Mouse (Mus musculus) MEL (cell line): ENCODE measurements around the gene Ciz1. TPM values are rescaled to one million over a fixed set of nuclear protein-coding genes. Genes with fewer than 3 reads are reported as not detected.

Source experiments
- DNase-seq: peaks from one replicate; pipeline ENCODE4 v3.0.0; 2011; ENCODE audit warnings: low read depth, low spot score
- H3K27ac ChIP-seq: 2 replicates; pipeline ENCODE4 v1.5.1; 2012; ENCODE audit warnings: low read depth, mild to moderate bottlenecking, control low read depth, low read length, moderate library complexity; ENCODE audit not compliant: control insufficient read depth
- H3K27me3 ChIP-seq, 2 experiments: fragments of 150-350 bp in 1 of 2; sonication (generic) in 1 of 2; 2 replicates each; pipeline ENCODE4 v1.6.1; 2012; ENCODE audit warnings: low read length in 2 of 2, mild to moderate bottlenecking in 2 of 2, improper control_type of control experiment in 1 of 2, moderate library complexity in 1 of 2; ENCODE audit not compliant: insufficient read depth in 2 of 2, control insufficient read depth in 1 of 2
- H3K36me3 ChIP-seq, 2 experiments: 2 replicates each; pipeline ENCODE4 v1.6.1; 2012 to 2014; ENCODE audit warnings: low read length in 2 of 2, improper control_type of control experiment in 1 of 2, inconsistent platforms in 1 of 2, mild to moderate bottlenecking in 1 of 2; ENCODE audit not compliant: insufficient read depth in 2 of 2, control insufficient read depth in 1 of 2
- H3K4me1 ChIP-seq, 2 experiments: fragments of 150-350 bp in 1 of 2; sonication (generic) in 1 of 2; 2 replicates each; pipeline ENCODE4 v1.6.1; 2012; ENCODE audit warnings: low read length in 2 of 2, improper control_type of control experiment in 1 of 2, mild to moderate bottlenecking in 1 of 2; ENCODE audit not compliant: insufficient read depth in 2 of 2, control insufficient read depth in 1 of 2
- H3K4me3 ChIP-seq, 2 experiments: fragments of 150-350 bp in 1 of 2; sonication (generic) in 1 of 2; 2 replicates each; pipeline ENCODE4 v1.5.1; 2012; ENCODE audit warnings: low read depth in 2 of 2, low read length in 2 of 2, mild to moderate bottlenecking in 2 of 2, moderate library complexity in 2 of 2, control low read depth in 1 of 2, improper control_type of control experiment in 1 of 2; ENCODE audit not compliant: control insufficient read depth in 1 of 2, insufficient read depth in 1 of 2
- H3K79me2 ChIP-seq: 2 replicates; pipeline ENCODE4 v1.6.1; 2012; ENCODE audit warnings: mild to moderate bottlenecking, low read length, moderate library complexity; ENCODE audit not compliant: control insufficient read depth, poor library complexity, insufficient read depth
- H3K9ac ChIP-seq: 2 replicates; pipeline ENCODE4 v1.6.1; 2012; ENCODE audit warnings: low read depth, mild to moderate bottlenecking, control low read depth, low read length, moderate library complexity; ENCODE audit not compliant: control insufficient read depth, poor library complexity, severe bottlenecking
- H3K9me3 ChIP-seq: fragments of 150-350 bp; sonication (generic); replicated peaks from 2 replicates; pipeline ENCODE4 v1.6.1; 2012; ENCODE audit warnings: mild to moderate bottlenecking, low read length, improper control_type of control experiment, moderate library complexity; ENCODE audit not compliant: insufficient read depth
- CHD2 ChIP-seq: IDR thresholded peaks from 2 replicates; pipeline ENCODE4 v1.6.1; 2011; ENCODE audit warnings: low read length, improper control_type of control experiment
- CTCF ChIP-seq, 3 experiments: IDR thresholded peaks in 2 of 3; conservative IDR thresholded peaks in 1 of 3; 2 replicates each; pipeline ENCODE4 v1.5.1; 2011 to 2012; ENCODE audit warnings: low read length in 3 of 3, low read depth in 2 of 3, mild to moderate bottlenecking in 2 of 3, improper control_type of control experiment in 1 of 3, inconsistent platforms in 1 of 3, mixed read lengths in 1 of 3, moderate library complexity in 1 of 3; ENCODE audit not compliant: control insufficient read depth in 1 of 3, insufficient read depth in 1 of 3, poor library complexity in 1 of 3, severe bottlenecking in 1 of 3
- ELF1 ChIP-seq: IDR thresholded peaks from 2 replicates; pipeline ENCODE4 v1.6.1; 2014; ENCODE audit warnings: low read depth, mild to moderate bottlenecking, inconsistent platforms, low read length, improper control_type of control experiment, moderate library complexity
- ETS1 ChIP-seq: IDR thresholded peaks from 2 replicates; pipeline ENCODE4 v1.6.1; 2012; ENCODE audit warnings: low read depth, mild to moderate bottlenecking, inconsistent platforms, low read length, improper control_type of control experiment, moderate library complexity
- JUND ChIP-seq: IDR thresholded peaks from 2 replicates; pipeline ENCODE4 v1.6.1; 2011; ENCODE audit warnings: low read depth, mild to moderate bottlenecking, improper control_type of control experiment, low read length
- KAT2A ChIP-seq: conservative IDR thresholded peaks from 2 replicates; pipeline ENCODE4 v1.6.1; 2012; ENCODE audit warnings: low read depth, low read length, improper control_type of control experiment, inconsistent platforms
- MAFK ChIP-seq: IDR thresholded peaks from 2 replicates; pipeline ENCODE4 v1.6.1; 2011; ENCODE audit warnings: low read depth, mild to moderate bottlenecking, low read length, improper control_type of control experiment, borderline replicate concordance
- MAX ChIP-seq: IDR thresholded peaks from 2 replicates; pipeline ENCODE4 v1.6.1; 2011; ENCODE audit warnings: low read length, improper control_type of control experiment
- MAZ ChIP-seq: IDR thresholded peaks from 2 replicates; pipeline ENCODE4 v1.6.1; 2012; ENCODE audit warnings: low read depth, mild to moderate bottlenecking, inconsistent platforms, low read length, improper control_type of control experiment
- MXI1 ChIP-seq: IDR thresholded peaks from 2 replicates; pipeline ENCODE4 v1.6.1; 2011; ENCODE audit warnings: mild to moderate bottlenecking, low read depth, low read length, improper control_type of control experiment
- MYC ChIP-seq: IDR thresholded peaks from 2 replicates; pipeline ENCODE4 v1.6.1; 2011; ENCODE audit warnings: low read depth, mild to moderate bottlenecking, low read length, improper control_type of control experiment, moderate library complexity
- NRF1 ChIP-seq: IDR thresholded peaks from 2 replicates; pipeline ENCODE4 v1.6.1; 2014; ENCODE audit warnings: low read depth, mild to moderate bottlenecking, inconsistent platforms, low read length, improper control_type of control experiment, moderate library complexity; ENCODE audit not compliant: poor library complexity, insufficient read depth, severe bottlenecking
- POLR2AphosphoS2 ChIP-seq: IDR thresholded peaks from 2 replicates; pipeline ENCODE4 v1.6.1; 2011; ENCODE audit warnings: low read length, improper control_type of control experiment
- SIN3A ChIP-seq: IDR thresholded peaks from 2 replicates; pipeline ENCODE4 v1.6.1; 2012; ENCODE audit warnings: low read length, improper control_type of control experiment, inconsistent platforms
- SMC3 ChIP-seq: IDR thresholded peaks from 2 replicates; pipeline ENCODE4 v1.6.1; 2011; ENCODE audit warnings: low read depth, low read length, improper control_type of control experiment
- TBP ChIP-seq: IDR thresholded peaks from 2 replicates; pipeline ENCODE4 v1.8.0; 2011; ENCODE audit warnings: low read depth, low read length, improper control_type of control experiment
- USF2 ChIP-seq, 2 experiments: IDR thresholded peaks; 2 replicates each; pipeline ENCODE4 v1.6.1; 2011 to 2012; ENCODE audit warnings: improper control_type of control experiment in 2 of 2, low read length in 2 of 2, borderline replicate concordance in 1 of 2, inconsistent platforms in 1 of 2, low read depth in 1 of 2, mild to moderate bottlenecking in 1 of 2; ENCODE audit not compliant: insufficient read depth in 1 of 2
- ZC3H11A ChIP-seq: IDR thresholded peaks from 2 replicates; pipeline ENCODE4 v1.6.1; 2012; ENCODE audit warnings: low read depth, mild to moderate bottlenecking, inconsistent platforms, low read length, improper control_type of control experiment
- ZKSCAN1 ChIP-seq: IDR thresholded peaks from 2 replicates; pipeline ENCODE4 v1.6.1; 2012; ENCODE audit warnings: low read depth, mild to moderate bottlenecking, inconsistent platforms, low read length, improper control_type of control experiment, moderate library complexity
- ZNF384 ChIP-seq: IDR thresholded peaks from 2 replicates; pipeline ENCODE4 v1.6.1; 2012; ENCODE audit warnings: low read depth, mild to moderate bottlenecking, inconsistent platforms, low read length, improper control_type of control experiment
- polyA plus RNA-seq, 2 experiments: library from polyadenylated mRNA; stranded (reverse) in 1 of 2; unstranded in 1 of 2; fragments of >175 nt in 1 of 2; fragments of >200 nt in 1 of 2; gene quantifications; 2 replicates each; pipeline versions ENCODE4 v1.2.1 to v1.2.4; 2012; ENCODE audit warnings: low replicate concordance in 2 of 2, low read depth in 1 of 2; ENCODE audit not compliant: insufficient read length in 2 of 2, insufficient read depth in 1 of 2, missing spikeins in 1 of 2
- total RNA-seq: library from RNA; depleted of rRNA; stranded (reverse); fragments of 300-350 nt; gene quantifications from 2 replicates; pipeline ENCODE4 v1.2.3, GENCODE M21; 2012

Ciz1 gene
- total and polyA plus RNA-seq, 3 experiments: 20.7 to 99.8 TPM; not detected in 1

DNA sequence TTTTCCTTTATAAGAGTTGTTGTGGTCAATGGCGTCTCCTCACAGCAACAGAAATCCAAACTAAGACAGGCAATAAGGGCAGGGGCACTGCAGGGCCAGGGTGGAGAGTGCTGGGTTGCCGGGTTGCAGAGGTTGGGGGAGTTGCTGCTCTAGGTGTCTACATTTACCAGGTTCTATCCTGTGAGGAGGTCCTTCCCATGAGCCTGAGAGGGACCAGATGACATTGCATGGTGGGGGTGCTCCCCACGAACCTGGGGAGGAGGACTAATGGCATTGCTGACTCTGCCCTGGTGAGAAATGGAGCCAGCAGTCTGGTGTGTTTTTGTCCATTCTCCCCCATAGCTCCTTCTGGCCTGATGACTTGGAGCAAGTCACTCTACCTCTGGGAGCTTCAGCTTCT lies 5.6 kb downstream of the Ciz1 start:
- H3K9me3 ChIP-seq: no peaks in the 10 kb centered on the region
- H3K27me3 ChIP-seq: peaks cover 3 to 4% of the 10 kb centered on the region in 2 experiments; a peak in 3 of 4 replicates
- DNase-seq: no peak
- no peak for TF ChIP-seq MAX
- TF ChIP-seq CHD2: no peak
- no peak for TF ChIP-seq USF2 (IDR thresholded peaks at IDR 0.05; ENCODE audit: borderline replicate concordance in 1 of 2, insufficient read depth in 1 of 2, low read depth in 1 of 2, low read length in 2 of 2)
- no peak for TF ChIP-seq MXI1
- no peak for TF ChIP-seq SIN3A
- TF ChIP-seq MYC: no peak
- TF ChIP-seq KAT2A: no peak
- no peak for TF ChIP-seq POLR2AphosphoS2
- no peak for TF ChIP-seq MAFK
- TF ChIP-seq ELF1: no peak
- TF ChIP-seq ZNF384: no peak
- peaks cover 4 to 9% of the 10 kb centered on the region in 2 experiments; a peak in 3 of 4 replicates for H3K4me1 ChIP-seq
- H3K79me2 ChIP-seq: no peaks in the 10 kb centered on the region; the same call in 1 of the 2 replicates
- H3K36me3 ChIP-seq: peaks cover 0 to 4% of the 10 kb centered on the region in 2 experiments; a peak in 2 of 4 replicates
- no peak overlapping the region for H3K9ac ChIP-seq
- H3K4me3 ChIP-seq: no peak overlapping the region
- no peak overlapping the region for H3K27ac ChIP-seq

DNA sequence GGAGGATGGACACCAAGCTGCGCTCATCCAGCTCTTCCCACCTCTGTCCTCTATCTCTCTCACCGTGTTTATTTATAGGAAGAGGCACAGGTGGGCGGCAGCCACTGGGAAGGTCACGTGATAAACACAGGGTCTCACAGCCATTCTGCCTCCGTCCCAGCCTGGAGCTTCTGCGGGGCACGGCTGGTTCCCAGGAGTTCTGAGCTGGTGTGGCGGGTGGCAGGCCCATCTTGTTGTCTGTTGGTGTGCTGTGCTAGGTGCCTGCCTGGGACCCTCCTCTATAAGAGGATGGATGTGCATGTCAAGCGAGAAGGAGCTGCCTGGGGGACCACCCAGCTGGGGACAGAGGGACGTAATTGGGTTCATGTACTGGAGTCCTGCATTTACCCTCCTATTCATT lies 6.3 kb downstream of the Ciz1 start:
- Histone ChIP-seq H3K79me2 (peaks cover 6% of the 10 kb centered on the region; the same call in 1 of the 2 replicates), H3K36me3 (peaks cover 0 to 4% of the 10 kb centered on the region in 2 experiments; a peak in 2 of 4 replicates), H3K4me1 (peaks cover 4 to 9% of the 10 kb centered on the region in 2 experiments; a peak in 3 of 4 replicates), H3K9ac (no peak overlapping the region), H3K27ac (no peak overlapping the region), H3K4me3 (no peak overlapping the region), H3K9me3 (no peaks in the 10 kb centered on the region), H3K27me3 (peaks cover 3 to 4% of the 10 kb centered on the region in 2 experiments; a peak in 3 of 4 replicates)
- TF ChIP-seq CTCF (IDR thresholded peaks at IDR 0.05 in 2 of 3, conservative IDR thresholded peaks at IDR 0.05 in 1 of 3; ENCODE audit: control insufficient read depth in 1 of 3, insufficient read depth in 1 of 3, low read depth in 2 of 3, low read length in 3 of 3, poor library complexity in 1 of 3, severe bottlenecking in 1 of 3) (no peak), ZC3H11A (no peak), MAFK (no peak), SIN3A (no peak), MAZ (no peak), JUND (no peak), SMC3 (no peak), TBP (no peak), NRF1 (no peak), ETS1 (no peak), CHD2 (no peak), ZKSCAN1 (no peak)
- DNase-seq: no peak
